Mouse (Mus musculus) MEL (cell line): Measurements from ENCODE around the gene Sat2.

Experiments
- CTCF ChIP-seq, 3 experiments: IDR thresholded peaks in 2 of 3; conservative IDR thresholded peaks in 1 of 3; 2 replicates each; pipeline ENCODE4 v1.5.1; 2011 to 2012; ENCODE audit warnings: low read length in 3 of 3, low read depth in 2 of 3, mild to moderate bottlenecking in 2 of 3, improper control_type of control experiment in 1 of 3, inconsistent platforms in 1 of 3, mixed read lengths in 1 of 3, moderate library complexity in 1 of 3; ENCODE audit not compliant: control insufficient read depth in 1 of 3, insufficient read depth in 1 of 3, poor library complexity in 1 of 3, severe bottlenecking in 1 of 3
- ETS1 ChIP-seq: IDR thresholded peaks from 2 replicates; pipeline ENCODE4 v1.6.1; 2012; ENCODE audit warnings: low read depth, mild to moderate bottlenecking, inconsistent platforms, low read length, improper control_type of control experiment, moderate library complexity
- POLR2AphosphoS2 ChIP-seq: IDR thresholded peaks from 2 replicates; pipeline ENCODE4 v1.6.1; 2011; ENCODE audit warnings: low read length, improper control_type of control experiment
- SMC3 ChIP-seq: IDR thresholded peaks from 2 replicates; pipeline ENCODE4 v1.6.1; 2011; ENCODE audit warnings: low read depth, low read length, improper control_type of control experiment

GRCm38 (mm10) chr11:69604347-69604746, 17.5 kb upstream of the Sat2 start:
- TF ChIP-seq ETS1, result no peak
- no peak for TF ChIP-seq CTCF (IDR thresholded peaks at IDR 0.05 in 2 of 3, conservative IDR thresholded peaks at IDR 0.05 in 1 of 3; ENCODE audit: control insufficient read depth in 1 of 3, insufficient read depth in 1 of 3, low read depth in 2 of 3, low read length in 3 of 3, poor library complexity in 1 of 3, severe bottlenecking in 1 of 3)
- no peak for TF ChIP-seq SMC3
- no peak for TF ChIP-seq POLR2AphosphoS2
